Mouse (Mus musculus) E14TG2a.4 (cell line): ENCODE data around the gene Acp6.

Experiments used
- CTCF ChIP-seq: conservative IDR thresholded peaks from 2 replicates; pipeline ENCODE4 v1.5.1; 2014; ENCODE audit warnings: low read length
- POU5F1 ChIP-seq: IDR thresholded peaks from 2 replicates; pipeline ENCODE4 v1.6.1; 2014; ENCODE audit warnings: low read length, borderline replicate concordance

DNA sequence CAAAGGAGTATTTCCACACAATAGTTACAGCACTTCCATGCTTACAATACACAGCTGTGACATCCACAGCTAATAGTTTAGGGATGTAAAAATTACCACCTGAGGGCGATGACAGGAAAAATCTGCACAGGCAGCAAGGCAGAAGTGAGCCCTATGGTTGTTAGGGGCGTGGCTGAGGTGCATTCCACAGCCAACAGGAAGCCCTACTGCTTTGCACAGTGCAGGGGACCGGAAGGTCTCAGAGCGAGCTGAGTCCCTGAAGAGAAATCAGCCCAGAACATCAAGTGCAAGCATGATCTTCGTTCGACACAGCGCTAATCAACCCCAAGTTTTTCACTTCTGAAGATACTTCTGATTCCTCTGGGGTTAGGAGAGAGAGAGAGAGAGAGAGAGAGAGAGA, 34.4 kb upstream of the Acp6 start:
- TF ChIP-seq CTCF, result no peak
- no peak for TF ChIP-seq POU5F1
